31 mouse cellular contexts compared by ENCODE assay signal in the genomic region with DNA sequence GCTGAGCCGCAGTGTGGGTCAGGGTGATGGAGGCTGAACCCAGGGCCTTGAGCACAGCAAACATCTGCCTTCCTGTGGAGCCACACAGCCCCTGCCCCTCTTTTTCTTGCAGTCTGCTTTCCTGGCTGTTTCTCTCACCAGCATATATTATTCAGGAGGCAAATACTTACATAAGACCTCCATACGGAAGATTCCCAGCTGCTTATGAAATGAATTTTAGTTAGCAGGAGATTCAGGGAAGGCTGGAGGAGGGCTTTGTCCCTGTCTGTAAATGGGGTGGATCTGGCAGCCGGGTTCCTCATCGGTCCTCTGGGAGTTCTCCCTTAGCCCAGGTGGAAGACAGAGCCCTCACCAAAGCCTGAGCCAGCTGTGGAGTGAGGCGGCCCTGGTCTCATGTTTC. TPM values are rescaled to one million over a fixed set of nuclear protein-coding genes. Genes with fewer than 3 reads are reported as not detected.
DNase-seq lines count a peak whose midpoint lies in the region; TF ChIP-seq lines count a peak whose summit lies in the region.
"Had no signal": no experiment of that assay in that cellular context is flagged by ENCODE, and none has a peak within 500 bp of the region (broad histone marks: within the 10 kb centered on the region; RNA-seq: fewer than 3 reads in every experiment).

No protein-coding gene starts in this region.

- DNase-seq in frontal cortex, postnatal 36 days (ENCODE audit: low spot score in 2 of 2): peak; percentile 22
- no peak for DNase-seq in frontal cortex, postnatal 10 days (ENCODE audit: low spot score in 2 of 2)
- peak in 1 of 2 experiments; percentile 21 for DNase-seq in left cerebral cortex, adult 2 months (ENCODE audit: extremely low spot score in 1 of 2, low spot score in 2 of 2)
- no peak for DNase-seq in left cerebral cortex, postnatal 10 days (ENCODE audit: extremely low spot score in 1 of 2, low spot score in 2 of 2)
- DNase-seq in right cerebral cortex, postnatal 25 days: peak; percentile 13
- no peak for DNase-seq in right cerebral cortex, postnatal 4 days
- DNase-seq in telencephalon, adult 2 months (ENCODE audit: low read depth, low spot score): peak; percentile 28
- DNase-seq in spleen, postnatal 4 days (ENCODE audit: low spot score in 2 of 2): no peak
- DNase-seq: adrenal gland, postnatal 10 days; adrenal gland, postnatal 36 days; B cell, adult 2 months; cerebellum, adult 11 months; cerebellum, adult 2 months; cerebellum, adult 9-11 months; cerebellum, postnatal 25 days; embryo, embryonic 11 days; gastrocnemius, postnatal 25 days; heart, adult 2 months; heart, postnatal 14 days; heart, postnatal 4 days had no signal

- intact Hi-C loops in left cerebral cortex, adult 2 months (cut with DNase I): no loop called here
- intact Hi-C loops in left cerebral cortex, postnatal 10 days (cut with DNase I): no loop called here

- TF ChIP-seq CTCF in left cerebral cortex, adult 2 months (IDR thresholded peaks at IDR 0.05): no peak

- peak overlapping the region; percentile 28; the same call in 1 of the 2 replicates for H3K27ac ChIP-seq in left cerebral cortex, adult 2 months
- H3K27ac ChIP-seq: embryonic facial prominence, embryonic 10.5 days; embryonic facial prominence, embryonic 13.5 days; forebrain, embryonic 12.5 days; forebrain, embryonic 15.5 days; heart, adult 2 months; heart, embryonic 10.5 days; heart, embryonic 13.5 days; hindbrain, embryonic 14.5 days; hindbrain, postnatal 0 days had no signal

- H3K4me3 ChIP-seq in left cerebral cortex, adult 2 months: no peak overlapping the region
- H3K4me3 ChIP-seq: embryonic facial prominence, embryonic 10.5 days; embryonic facial prominence, embryonic 13.5 days; erythroblast, embryonic 14.5 days; forebrain, embryonic 12.5 days; forebrain, embryonic 15.5 days; heart, adult 2 months; heart, embryonic 10.5 days; heart, embryonic 13.5 days had no signal

RNA-seq across cellular contexts. Expression of a gene that starts 3.8 kb away (rescaled TPM):
- total RNA-seq in left cerebral cortex, adult 2 months (2021): 1 to 10 TPM; 1.0 to 1.1 TPM
- under 1 TPM; 0.36 to 0.54 TPM for total RNA-seq in left cerebral cortex, postnatal 10 days (2021)
- total RNA-seq: CH12.LX; common myeloid progenitor, adult 5-6 weeks; hindbrain, postnatal 0 days had no signal

RNA-seq across cellular contexts. Expression of a gene that starts 14.8 kb away (rescaled TPM):
- 100 to 1,000 TPM; 158 to 181 TPM for total RNA-seq in left cerebral cortex, adult 2 months (2021)
- total RNA-seq in left cerebral cortex, postnatal 10 days (2021): 100 to 1,000 TPM; 155 to 166 TPM

RNA-seq across cellular contexts. Expression of a gene that starts 44.5 kb away (rescaled TPM):
- total RNA-seq in left cerebral cortex, adult 2 months (2021): 10 to 100 TPM; 57.1 to 58.0 TPM
- total RNA-seq in left cerebral cortex, postnatal 10 days (2021): 10 to 100 TPM; 47.3 to 52.1 TPM

RNA-seq across cellular contexts. Expression of a gene that starts 46.7 kb away (rescaled TPM):
- 100 to 1,000 TPM; 172 to 174 TPM for total RNA-seq in left cerebral cortex, adult 2 months (2021)
- total RNA-seq in left cerebral cortex, postnatal 10 days (2021): 100 to 1,000 TPM; 118 to 121 TPM

Comparison
In these comparisons a context has a peak if more than half of its experiments do, and no peak if none do; other contexts are left out.
1. DNase-seq: peak in frontal cortex, postnatal 36 days (2 of 2), right cerebral cortex, postnatal 25 days (single experiment) and telencephalon, adult 2 months (single experiment); none in frontal cortex, postnatal 10 days (0 of 2), left cerebral cortex, postnatal 10 days (0 of 2), right cerebral cortex, postnatal 4 days (single experiment) and spleen, postnatal 4 days (0 of 2).